Mouse (Mus musculus): ENCODE data around the gene Nme8. TPM values are rescaled to one million over a fixed set of nuclear protein-coding genes. Genes with fewer than 3 reads are reported as not detected.
A peak's percentile ranks its signal among the peaks of the same experiment; 100 is the strongest.

The Nme8 gene
- not detected in 2 replicates for polyA plus RNA-seq (2016; fragmentation: Nextera tagmentation; extraction: Ambion mirVana)

DNA sequence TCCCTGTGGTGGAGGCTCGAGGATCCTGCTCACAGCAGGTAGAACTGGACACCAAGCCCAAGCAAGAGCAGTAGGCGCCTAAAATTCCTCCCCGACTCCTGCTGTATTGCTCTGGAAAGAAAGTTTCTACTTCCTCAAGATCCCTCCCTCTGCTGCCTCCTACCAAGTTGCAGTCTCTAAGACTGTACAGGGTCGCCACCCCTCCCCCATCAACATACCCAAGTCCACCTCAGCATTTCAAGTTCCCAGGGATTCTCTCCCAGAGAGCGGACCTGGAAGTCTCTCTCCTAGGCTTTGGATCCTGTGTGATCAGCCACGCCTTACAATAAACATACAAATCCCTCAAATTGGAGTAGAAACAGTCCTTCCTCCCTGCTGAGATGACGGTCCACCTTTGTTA, at the start of gene Nme8:
TSS of gene Nme8 (minus strand) at position 5 of the 400 bp plus-strand sequence.
- ATAC-seq (ENCODE audit: insufficient number of reproducible peaks, insufficient read depth, low FRiP score, low TSS enrichment): no peak
- H3K4me2 ChIP-seq (replicated peaks): peak within 1 kb of the TSS; percentile 21; the same call in 1 of the 2 replicates

DNA sequence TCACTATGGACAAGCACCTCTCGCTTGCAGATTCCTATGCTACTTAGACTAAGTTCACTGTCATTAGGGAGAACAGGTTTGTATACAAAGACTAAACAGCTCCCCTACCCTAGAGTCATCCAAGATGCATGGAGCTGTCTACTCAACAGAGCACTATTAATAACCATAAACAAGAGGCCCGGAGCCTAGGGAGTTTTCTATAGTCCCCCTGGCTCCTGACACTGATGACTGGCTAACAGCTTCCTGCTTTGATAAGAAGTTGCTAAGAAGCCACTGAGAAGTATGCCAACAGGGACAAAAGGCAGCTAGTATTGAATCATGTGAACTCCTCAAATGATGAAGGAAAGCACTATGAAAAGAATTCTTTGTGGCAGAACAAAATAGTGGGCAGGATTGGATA, 48.1 kb upstream of the Nme8 start:
- no peaks in the 10 kb centered on the region for H3K27me3 ChIP-seq
- H3K36me3 ChIP-seq: no peaks in the 10 kb centered on the region
- H3K4me1 ChIP-seq: no peaks in the 10 kb centered on the region
- WGBS: 83% methylated on average over 2 of the region's 2 CpGs
- no peak overlapping the region for H3K9ac ChIP-seq
- H3K27ac ChIP-seq: no peak overlapping the region
- H3K4me3 ChIP-seq: no peak overlapping the region
- no peak overlapping the region for H3K4me2 ChIP-seq (replicated peaks)
- H3K9me3 ChIP-seq: no peaks in the 10 kb centered on the region
- ATAC-seq (ENCODE audit: insufficient number of reproducible peaks, insufficient read depth, low FRiP score, low TSS enrichment): no peak

More for the DNA sequence above, at the start of gene Nme8:
- Histone ChIP-seq H3K9ac (no peak within 1 kb of the TSS), H3K27me3 (peaks cover 4% of the 10 kb centered on the region; the same call in 1 of the 2 replicates), H3K9me3 (no peaks in the 10 kb centered on the region), H3K36me3 (no peaks in the 10 kb centered on the region), H3K27ac (no peak within 1 kb of the TSS), H3K4me1 (no peaks in the 10 kb centered on the region), H3K4me3 (no peak within 1 kb of the TSS)
- 16% methylated on average over 7 of the region's 7 CpGs for WGBS

GRCm38 (mm10) chr13:19744536-19744935, 46.9 kb upstream of the Nme8 start:
- no peak overlapping the region for H3K9ac ChIP-seq
- ATAC-seq (ENCODE audit: insufficient number of reproducible peaks, insufficient read depth, low FRiP score, low TSS enrichment): no peak
- 92% methylated on average over 5 of the region's 5 CpGs for WGBS
- no peak overlapping the region for H3K27ac ChIP-seq
- H3K36me3 ChIP-seq: no peaks in the 10 kb centered on the region
- no peak overlapping the region for H3K4me2 ChIP-seq (replicated peaks)
- no peaks in the 10 kb centered on the region for H3K9me3 ChIP-seq
- H3K4me1 ChIP-seq: no peaks in the 10 kb centered on the region
- no peak overlapping the region for H3K4me3 ChIP-seq
- H3K27me3 ChIP-seq: no peaks in the 10 kb centered on the region

- WGBS: 88% methylated on average over 5 of the region's 5 CpGs
- no peaks in the 10 kb centered on the region for H3K9me3 ChIP-seq
- H3K27me3 ChIP-seq: no peaks in the 10 kb centered on the region
- H3K4me2 ChIP-seq (replicated peaks): no peak overlapping the region
- H3K4me1 ChIP-seq: no peaks in the 10 kb centered on the region
- ATAC-seq (ENCODE audit: insufficient number of reproducible peaks, insufficient read depth, low FRiP score, low TSS enrichment): no peak
- H3K36me3 ChIP-seq: no peaks in the 10 kb centered on the region
- H3K4me3 ChIP-seq: no peak overlapping the region
- H3K27ac ChIP-seq: no peak overlapping the region
- no peak overlapping the region for H3K9ac ChIP-seq
Observed at GRCm38 (mm10) chr13:19734597-19734996, 37.0 kb upstream of the Nme8 start.

DNA sequence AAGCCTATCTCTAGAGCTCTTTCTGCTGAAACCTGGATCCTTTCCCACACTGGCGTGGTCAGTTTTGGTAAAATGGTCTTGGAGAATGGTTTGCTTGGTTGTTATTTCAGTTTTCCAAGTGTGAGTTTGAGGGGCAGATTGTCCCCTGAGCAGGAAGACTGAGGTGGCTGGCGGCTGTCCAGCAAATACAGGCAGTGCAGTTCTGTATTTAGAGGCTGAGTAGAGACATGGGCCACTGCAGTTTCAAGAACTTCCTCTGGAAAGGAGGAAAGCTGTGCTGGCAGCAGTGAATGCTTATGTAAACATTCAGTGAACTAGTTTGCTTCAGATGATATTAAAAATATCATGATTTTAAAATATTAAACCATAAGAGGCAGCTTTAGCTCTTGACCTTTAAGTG, 33.2 kb upstream of the Nme8 start:
- Histone ChIP-seq H3K9ac (no peak overlapping the region), H3K4me2 (replicated peaks) (no peak overlapping the region), H3K27ac (no peak overlapping the region), H3K4me3 (no peak overlapping the region), H3K9me3 (no peaks in the 10 kb centered on the region), H3K4me1 (no peaks in the 10 kb centered on the region), H3K27me3 (no peaks in the 10 kb centered on the region), H3K36me3 (no peaks in the 10 kb centered on the region)
- no peak for ATAC-seq (ENCODE audit: insufficient number of reproducible peaks, insufficient read depth, low FRiP score, low TSS enrichment)
- WGBS: 83% methylated on average over 2 of the region's 2 CpGs

- Histone ChIP-seq H3K9me3 (no peaks in the 10 kb centered on the region), H3K4me2 (replicated peaks) (no peak overlapping the region), H3K4me3 (no peak overlapping the region), H3K27ac (no peak overlapping the region), H3K4me1 (no peaks in the 10 kb centered on the region), H3K36me3 (no peaks in the 10 kb centered on the region), H3K27me3 (no peaks in the 10 kb centered on the region), H3K9ac (no peak overlapping the region)
- no peak for ATAC-seq (ENCODE audit: insufficient number of reproducible peaks, insufficient read depth, low FRiP score, low TSS enrichment)
- WGBS: 78% methylated on average over 5 of the region's 5 CpGs
Observed at GRCm38 (mm10) chr13:19718954-19719353, 21.4 kb upstream of the Nme8 start.

- no peak overlapping the region for H3K27ac ChIP-seq
- 89% methylated on average over 2 of the region's 2 CpGs for WGBS
Observed at GRCm38 (mm10) chr13:19717201-19717600, 19.6 kb upstream of the Nme8 start.

GRCm38 (mm10) chr13:19703806-19704205, 6.2 kb upstream of the Nme8 start:
- H3K4me3 ChIP-seq: no peak overlapping the region
- no peak overlapping the region for H3K9ac ChIP-seq
- no peaks in the 10 kb centered on the region for H3K36me3 ChIP-seq
- no peaks in the 10 kb centered on the region for H3K27me3 ChIP-seq
- 27% methylated on average over 4 of the region's 4 CpGs for WGBS
- ATAC-seq (ENCODE audit: insufficient number of reproducible peaks, insufficient read depth, low FRiP score, low TSS enrichment): no peak
- H3K4me2 ChIP-seq (replicated peaks): no peak overlapping the region
- no peak overlapping the region for H3K27ac ChIP-seq
- H3K4me1 ChIP-seq: no peaks in the 10 kb centered on the region
- H3K9me3 ChIP-seq: no peaks in the 10 kb centered on the region

More at GRCm38 (mm10) chr13:19717201-19717600, 19.6 kb upstream of the Nme8 start:
- H3K9ac ChIP-seq: no peak overlapping the region
- no peaks in the 10 kb centered on the region for H3K27me3 ChIP-seq
- ATAC-seq (ENCODE audit: insufficient number of reproducible peaks, insufficient read depth, low FRiP score, low TSS enrichment): no peak
- H3K4me1 ChIP-seq: no peaks in the 10 kb centered on the region
- no peak overlapping the region for H3K4me3 ChIP-seq
- no peak overlapping the region for H3K4me2 ChIP-seq (replicated peaks)
- no peaks in the 10 kb centered on the region for H3K9me3 ChIP-seq
- H3K36me3 ChIP-seq: no peaks in the 10 kb centered on the region

DNA sequence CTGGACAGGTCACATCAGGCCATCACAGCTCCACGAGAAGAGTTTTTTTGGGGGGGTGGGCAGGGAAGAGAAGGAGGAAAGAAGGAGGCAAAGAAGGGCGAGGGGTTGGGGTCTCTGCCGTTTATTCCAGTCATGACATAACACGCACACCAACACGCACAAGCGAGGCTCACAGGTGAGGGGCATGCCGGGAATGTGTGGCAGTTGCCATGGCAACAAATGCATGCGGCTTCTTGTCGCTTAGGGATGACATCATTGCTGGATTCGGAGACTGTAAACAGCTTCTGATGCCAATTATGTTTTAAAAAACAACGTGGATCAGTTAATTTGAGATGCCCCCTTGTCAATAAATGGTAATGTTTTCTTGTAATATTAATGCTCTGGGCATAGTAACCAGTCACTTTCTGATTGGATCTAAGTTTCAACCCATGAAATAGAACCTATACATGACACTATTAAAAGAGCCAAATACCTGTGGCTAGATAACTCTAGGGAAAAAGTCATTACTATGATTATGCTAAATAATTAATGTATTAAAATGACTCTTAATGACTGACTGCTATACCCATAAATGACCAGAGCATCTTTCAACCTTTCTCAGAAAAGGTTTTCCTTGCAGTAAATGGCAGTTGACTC, 4.0 kb upstream of the Nme8 start:
- Histone ChIP-seq H3K4me1 (no peaks in the 10 kb centered on the region), H3K9me3 (no peaks in the 10 kb centered on the region), H3K27ac (no peak overlapping the region), H3K4me3 (no peak overlapping the region), H3K36me3 (no peaks in the 10 kb centered on the region), H3K9ac (no peak overlapping the region), H3K27me3 (peaks cover 4% of the 10 kb centered on the region; the same call in 1 of the 2 replicates), H3K4me2 (replicated peaks) (no peak overlapping the region)
- WGBS: 75% methylated on average over 11 of the region's 11 CpGs
- ATAC-seq (ENCODE audit: insufficient number of reproducible peaks, insufficient read depth, low FRiP score, low TSS enrichment): no peak

- no peak overlapping the region for H3K9ac ChIP-seq
- no peaks in the 10 kb centered on the region for H3K9me3 ChIP-seq
- 87% methylated on average over 4 of the region's 4 CpGs for WGBS
Observed at GRCm38 (mm10) chr13:19700733-19701442, 3.3 kb upstream of the Nme8 start.

GRCm38 (mm10) chr13:19698524-19699173, 1.1 kb upstream of the Nme8 start:
- Histone ChIP-seq H3K4me2 (replicated peaks) (0 out of 2 replicates have a peak overlapping the region, but pooled peaks have one; percentile 21), H3K4me3 (no peak overlapping the region), H3K4me1 (no peaks in the 10 kb centered on the region), H3K9ac (no peak overlapping the region), H3K36me3 (no peaks in the 10 kb centered on the region), H3K27me3 (peaks cover 4% of the 10 kb centered on the region; the same call in 1 of the 2 replicates), H3K9me3 (no peaks in the 10 kb centered on the region), H3K27ac (no peak overlapping the region)
- 23% methylated on average over 12 of the region's 12 CpGs for WGBS
- ATAC-seq (ENCODE audit: insufficient number of reproducible peaks, insufficient read depth, low FRiP score, low TSS enrichment): no peak

More at GRCm38 (mm10) chr13:19700733-19701442, 3.3 kb upstream of the Nme8 start:
- Histone ChIP-seq H3K4me1 (no peaks in the 10 kb centered on the region), H3K4me3 (no peak overlapping the region), H3K27me3 (peaks cover 4% of the 10 kb centered on the region; the same call in 1 of the 2 replicates), H3K36me3 (no peaks in the 10 kb centered on the region), H3K27ac (no peak overlapping the region), H3K4me2 (replicated peaks) (no peak overlapping the region)
- no peak for ATAC-seq (ENCODE audit: insufficient number of reproducible peaks, insufficient read depth, low FRiP score, low TSS enrichment)

DNA sequence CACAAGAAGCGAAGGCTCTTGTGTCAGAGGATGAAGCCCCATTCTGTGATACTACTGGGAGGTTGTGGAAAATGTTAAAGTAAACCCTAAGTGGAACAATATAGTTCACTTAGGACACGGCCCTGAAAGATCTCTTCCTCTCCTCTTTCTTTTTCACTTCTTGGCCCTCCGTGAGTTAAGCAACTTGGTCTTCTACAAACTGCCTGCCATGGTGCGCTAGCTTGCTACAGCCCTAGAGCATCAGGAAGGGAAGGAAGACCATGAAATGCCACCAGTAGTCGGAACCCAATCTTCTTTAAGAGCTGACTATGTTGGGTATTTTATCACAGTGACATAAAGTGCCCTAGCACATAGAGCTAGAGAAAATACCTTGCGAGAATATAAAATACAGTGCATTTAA, 7.2 kb downstream of the Nme8 start:
- Histone ChIP-seq H3K4me2 (replicated peaks) (no peak overlapping the region), H3K27ac (no peak overlapping the region), H3K9me3 (no peaks in the 10 kb centered on the region), H3K36me3 (no peaks in the 10 kb centered on the region), H3K9ac (no peak overlapping the region), H3K4me1 (no peaks in the 10 kb centered on the region), H3K4me3 (no peak overlapping the region), H3K27me3 (no peaks in the 10 kb centered on the region)
- WGBS: 77% methylated on average over 6 of the region's 6 CpGs
- ATAC-seq (ENCODE audit: insufficient number of reproducible peaks, insufficient read depth, low FRiP score, low TSS enrichment): no peak

Measured in embryonic facial prominence, embryonic 12.5 days (tissue).